Mouse (Mus musculus) hindlimb bud, embryonic 11.5 days (tissue): ENCODE results near the gene Scrn1.

Experiments used
- DNase-seq: peaks from one replicate; pipeline ENCODE4 v3.0.0-alpha.2; 2012; ENCODE audit warnings: low read depth, low spot score; ENCODE audit errors: extremely low spot score

Scrn1 gene

GRCm38 (mm10) chr6:54565665-54566545, at the start of gene Scrn1:
TSS of gene Scrn1 (minus strand) at chr6:54566489.
- DNase-seq, result no peak

DNA sequence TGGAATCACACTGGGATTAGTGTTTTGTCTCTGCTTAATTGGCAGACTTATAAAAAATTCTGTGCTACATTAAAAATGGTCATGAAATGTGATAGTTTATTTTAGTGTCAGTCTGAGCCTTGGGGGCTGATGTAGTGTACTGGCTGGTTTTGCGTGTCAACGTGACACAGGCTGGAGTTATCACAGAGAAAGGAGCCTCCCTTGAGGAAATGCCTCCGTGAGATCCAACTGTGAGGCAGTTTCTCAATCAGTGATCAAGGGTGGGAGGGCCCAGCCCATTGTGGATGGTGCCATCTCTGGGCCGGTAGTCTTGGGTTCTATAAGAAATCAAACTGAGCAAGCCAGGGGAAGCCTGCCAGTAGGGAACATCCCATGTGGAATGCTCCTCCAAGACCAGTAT, 40.0 kb upstream of the Scrn1 start:
- no peak for DNase-seq

DNA sequence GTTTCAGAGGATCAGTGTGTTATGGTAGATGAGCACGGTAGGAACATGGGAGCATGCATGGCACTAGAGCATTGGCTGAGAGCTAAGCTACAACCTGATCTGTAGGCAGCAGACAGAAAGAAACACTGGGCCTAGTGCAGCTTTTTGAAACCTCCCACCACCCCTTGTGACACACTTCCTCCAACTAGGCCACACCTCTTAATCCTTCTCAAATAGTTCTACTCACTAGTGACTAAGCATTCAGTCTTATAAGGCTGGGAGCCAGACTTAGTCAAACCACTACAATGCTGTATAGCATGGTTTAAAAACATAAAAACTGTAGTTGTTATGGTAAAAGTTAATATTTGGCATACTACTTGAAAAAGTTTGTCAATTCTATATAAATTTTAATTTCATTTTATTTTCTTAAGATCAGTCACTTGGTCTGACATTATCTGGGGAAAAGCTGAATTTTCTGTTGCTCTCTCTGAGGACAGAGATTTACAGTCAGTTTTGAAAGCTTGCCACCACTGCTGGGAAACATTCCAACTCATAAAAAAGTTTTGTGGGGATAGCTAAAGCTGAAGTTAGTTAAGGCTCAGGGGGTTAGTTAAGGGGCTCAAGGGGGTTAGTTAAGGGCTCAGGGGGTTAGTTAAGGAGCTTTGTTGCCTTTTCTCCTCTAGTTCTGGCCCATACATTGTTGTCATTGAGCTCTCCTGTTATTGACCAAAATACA, 37.9 kb upstream of the Scrn1 start:
- no peak for DNase-seq

DNA sequence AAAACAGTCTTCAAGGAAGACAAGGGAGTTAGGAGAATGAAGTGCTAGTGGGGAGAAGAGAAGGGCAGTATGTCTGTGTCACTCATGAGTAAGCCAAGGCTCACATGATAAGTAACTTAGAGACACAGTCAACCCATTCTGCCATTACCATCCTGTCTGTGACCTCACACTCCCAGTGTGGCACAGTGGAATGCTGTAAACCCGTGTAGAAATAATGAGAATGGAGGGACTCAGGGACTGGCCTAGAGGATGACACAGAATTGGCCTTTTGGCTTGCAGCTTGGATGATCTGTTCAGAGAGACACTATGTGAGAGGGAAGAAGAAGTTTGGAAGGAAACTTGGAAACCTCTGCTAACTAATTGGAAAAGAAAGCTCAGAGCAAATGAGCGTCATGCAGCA, 36.6 kb upstream of the Scrn1 start:
- no peak for DNase-seq

DNA sequence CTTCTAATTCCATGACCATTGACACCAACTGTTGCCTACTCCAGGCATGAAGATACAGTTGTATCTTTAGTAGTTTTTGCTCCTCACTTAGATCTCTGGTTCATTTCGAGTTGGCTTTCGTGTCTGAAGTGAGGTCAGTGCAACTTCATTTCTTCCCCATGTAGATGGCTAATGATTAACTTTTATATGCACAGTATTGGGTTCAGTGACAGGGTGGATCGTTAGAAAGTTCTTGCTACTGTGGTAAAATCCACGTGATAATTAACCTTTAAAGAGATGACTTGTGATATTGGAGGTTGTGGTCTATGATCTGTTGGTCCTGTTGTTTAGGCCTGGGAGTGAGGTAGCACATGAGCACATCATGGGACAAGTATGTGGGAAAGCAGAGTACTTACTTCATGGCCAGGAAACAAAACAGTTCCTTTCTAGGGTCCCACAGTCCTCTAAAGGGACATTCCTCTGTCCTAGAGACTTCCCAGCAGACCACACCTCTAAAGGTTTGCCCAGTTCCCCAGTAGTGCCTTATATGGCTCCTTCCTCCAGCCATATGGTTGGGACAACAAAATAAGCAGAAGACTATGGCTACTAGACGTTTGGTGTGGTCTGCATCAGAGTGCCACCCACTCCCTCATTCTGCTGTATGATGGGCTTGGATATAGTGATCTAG, 34.5 kb upstream of the Scrn1 start:
- no peak for DNase-seq

GRCm38 (mm10) chr6:54597711-54598110, 31.4 kb upstream of the Scrn1 start:
- no peak for DNase-seq

DNA sequence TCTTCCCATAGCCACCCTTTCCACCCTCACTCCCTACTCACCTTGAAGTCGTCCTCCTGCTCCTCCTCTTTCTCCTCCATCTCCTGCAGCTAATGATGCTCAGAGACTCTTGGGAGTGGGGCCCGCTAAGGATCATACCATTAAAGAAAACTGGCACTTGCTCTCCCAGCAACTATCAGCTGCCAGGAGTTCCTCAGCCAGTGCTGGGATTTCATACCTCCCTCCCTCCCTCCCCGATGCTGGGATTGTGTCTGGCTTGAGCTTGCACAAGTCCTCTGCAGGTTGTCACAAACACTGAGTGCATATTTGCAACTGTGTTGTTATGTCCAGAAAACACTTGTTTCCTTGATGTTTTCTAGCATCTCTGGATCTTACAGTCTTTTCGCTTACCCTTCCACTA, 30.9 kb upstream of the Scrn1 start, which contains the start of gene Fkbp14:
TSS of gene Fkbp14 (minus strand) at position 101 of the 400 bp plus-strand sequence.
- DNase-seq, result no peak

DNA sequence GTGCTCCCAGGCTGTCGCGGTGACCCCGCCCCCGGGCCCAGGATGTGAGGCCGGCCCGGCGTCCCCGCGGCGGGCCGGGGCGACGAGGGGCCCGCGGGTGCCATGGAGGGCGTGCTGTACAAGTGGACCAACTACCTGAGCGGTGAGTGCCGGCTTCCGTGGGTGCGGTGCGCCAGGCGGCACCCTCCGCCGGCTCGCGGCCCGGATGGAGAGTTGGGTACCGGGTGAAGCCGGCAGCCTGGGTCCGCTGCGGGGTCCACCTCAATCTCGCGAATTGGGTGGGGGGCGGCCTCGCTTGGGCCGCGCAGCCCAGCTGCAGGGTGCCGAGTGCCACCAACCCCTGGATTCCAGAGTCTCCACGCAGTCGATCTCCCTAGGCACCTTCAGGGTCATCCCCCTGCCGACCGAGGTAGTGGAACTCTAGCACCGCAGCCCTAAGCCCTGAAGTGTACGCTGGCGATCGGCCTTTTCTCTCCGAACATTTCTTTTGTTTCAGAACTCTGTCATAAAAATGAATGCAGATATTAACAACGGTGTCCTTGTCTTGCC, 29.1 kb upstream of the Scrn1 start:
- no peak for DNase-seq

DNA sequence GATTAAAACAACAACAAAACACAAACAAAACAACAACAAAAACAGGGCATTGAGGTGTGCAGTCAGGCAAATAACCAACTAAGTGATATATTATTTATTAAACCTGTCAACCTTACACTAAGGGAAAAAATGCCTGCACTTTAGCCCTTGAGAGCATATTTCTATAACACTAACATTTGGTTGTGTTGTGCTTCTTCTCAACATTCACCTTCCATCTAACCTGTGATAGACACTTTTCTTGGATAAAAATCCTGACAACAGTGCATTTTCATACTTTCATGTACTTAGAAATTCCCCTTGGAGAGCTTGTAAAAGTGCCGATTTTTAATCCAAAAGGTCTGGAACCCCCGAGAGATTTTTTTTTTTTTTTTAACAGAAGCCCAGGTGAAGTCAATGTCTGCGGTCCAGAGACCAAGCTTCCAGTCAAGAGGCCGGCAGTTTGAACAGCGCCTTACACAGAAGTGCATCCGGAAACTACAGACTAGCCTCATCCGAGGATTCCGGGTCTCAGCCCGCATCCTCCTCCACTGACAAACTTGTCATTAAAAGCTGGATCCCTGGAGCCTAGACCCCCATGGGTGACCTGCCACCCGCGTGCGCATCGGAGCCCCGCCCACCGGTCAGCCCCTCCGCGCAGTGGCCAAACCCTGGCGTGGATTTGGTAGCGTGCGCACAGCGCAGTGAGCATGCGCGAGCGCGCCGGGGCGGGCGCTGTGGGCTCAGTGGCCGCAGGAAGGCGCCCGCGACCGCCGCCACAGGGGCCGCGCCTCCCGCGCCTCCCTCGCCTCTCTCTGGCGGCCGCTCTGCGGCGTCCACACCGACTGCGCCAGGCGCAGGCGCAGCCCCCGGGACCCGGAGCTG, 28.4 kb upstream of the Scrn1 start, which contains the start of gene Plekha8:
TSS of gene Plekha8 (plus strand) at position 643 of the 861 bp plus-strand sequence.
- DNase-seq, result peak; percentile 69

DNA sequence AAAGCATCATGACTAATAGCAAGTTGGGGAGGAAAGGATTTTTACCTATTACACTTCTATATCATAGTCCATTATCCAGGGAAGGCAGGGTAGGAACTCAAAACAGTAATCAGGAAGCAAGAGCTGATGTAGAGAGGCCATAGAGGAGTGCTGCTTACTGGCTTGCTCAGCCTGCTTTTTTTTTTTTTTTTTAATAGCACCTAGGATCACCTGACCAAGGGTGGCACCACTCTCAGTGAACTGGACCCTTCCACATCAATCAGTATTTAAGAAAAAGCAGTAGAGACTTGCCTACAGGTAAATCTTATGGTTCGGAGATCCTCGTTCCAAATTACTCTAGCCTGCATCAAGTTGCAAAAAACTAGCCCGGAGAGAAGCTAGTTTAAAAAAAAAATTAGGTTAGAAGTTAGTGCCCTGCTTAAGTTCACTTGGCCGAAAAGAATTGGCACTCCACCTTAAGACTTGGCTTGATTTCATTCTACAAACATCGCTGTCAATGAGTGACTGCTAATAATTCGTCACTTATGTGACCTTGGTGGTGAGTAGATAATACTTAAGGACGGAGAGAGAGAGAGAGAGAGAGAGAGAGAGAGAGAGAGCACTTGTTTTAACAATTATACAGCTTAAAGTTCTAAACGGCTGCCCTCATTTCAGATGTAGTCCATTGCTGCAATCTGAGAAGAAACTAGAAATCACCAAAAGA, 27.6 kb upstream of the Scrn1 start:
- DNase-seq, result no peak

GRCm38 (mm10) chr6:54592938-54593535, 26.7 kb upstream of the Scrn1 start:
- DNase-seq, result peak; percentile 60

DNA sequence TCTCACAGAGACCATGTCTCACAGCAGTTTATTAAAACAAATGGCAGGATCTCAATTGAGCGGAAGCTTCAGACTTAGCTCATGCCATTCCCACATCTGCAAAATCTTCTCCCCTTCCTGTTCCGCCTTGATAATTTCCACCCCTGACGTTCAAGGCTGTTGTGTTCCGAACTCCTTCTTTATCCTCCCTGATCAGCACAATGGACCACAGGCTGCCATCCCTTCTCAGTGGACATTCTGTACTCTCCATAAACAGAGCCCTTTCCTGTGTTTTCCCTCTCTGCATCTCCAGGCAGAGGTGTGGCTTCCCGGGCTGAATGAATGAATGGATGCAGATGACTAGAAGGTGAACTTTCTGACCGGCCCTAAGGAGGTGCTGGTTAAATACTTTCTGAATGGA, 25.5 kb upstream of the Scrn1 start:
- no peak for DNase-seq

GRCm38 (mm10) chr6:54590691-54591090, 24.4 kb upstream of the Scrn1 start:
- no peak for DNase-seq

DNA sequence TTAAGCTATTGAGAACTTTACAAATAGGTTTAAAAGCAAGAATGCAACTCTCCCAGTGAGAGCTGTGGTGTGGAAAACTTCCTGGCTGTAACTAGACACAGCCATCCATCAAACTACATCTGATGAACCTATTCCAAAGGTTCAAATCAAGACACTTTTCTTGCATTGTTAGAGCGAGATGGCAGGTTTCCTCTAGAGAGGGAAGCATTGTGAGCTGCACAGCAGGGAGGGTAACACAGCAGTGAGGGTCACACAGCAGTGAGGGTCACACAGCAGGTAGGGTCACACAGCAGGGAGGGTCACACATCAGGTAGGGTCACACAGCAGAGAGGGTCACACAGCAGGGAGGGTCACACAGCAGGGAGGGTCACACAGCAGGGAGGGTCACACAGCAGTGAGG, 21.9 kb upstream of the Scrn1 start:
- no peak for DNase-seq

DNA sequence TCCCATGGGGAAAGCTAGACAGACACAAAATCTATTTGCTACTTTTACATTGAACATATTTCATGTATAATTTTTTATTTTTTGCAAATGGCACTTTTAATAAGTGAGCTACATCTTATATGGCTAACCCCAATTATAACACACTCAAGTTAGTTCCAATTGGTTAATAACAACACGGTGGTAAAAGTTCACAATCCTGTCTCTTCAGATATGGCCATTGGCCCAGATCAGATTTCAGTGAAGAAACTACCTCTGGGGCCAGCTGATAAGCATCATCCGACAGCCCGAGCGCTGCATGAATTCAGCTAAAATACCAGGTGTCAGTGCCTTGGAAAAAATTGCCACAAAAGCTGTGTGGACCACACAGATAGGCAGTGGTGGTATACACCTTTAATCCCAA, 21.4 kb upstream of the Scrn1 start:
- no peak for DNase-seq

GRCm38 (mm10) chr6:54586911-54587310, 20.6 kb upstream of the Scrn1 start:
- DNase-seq, result no peak

DNA sequence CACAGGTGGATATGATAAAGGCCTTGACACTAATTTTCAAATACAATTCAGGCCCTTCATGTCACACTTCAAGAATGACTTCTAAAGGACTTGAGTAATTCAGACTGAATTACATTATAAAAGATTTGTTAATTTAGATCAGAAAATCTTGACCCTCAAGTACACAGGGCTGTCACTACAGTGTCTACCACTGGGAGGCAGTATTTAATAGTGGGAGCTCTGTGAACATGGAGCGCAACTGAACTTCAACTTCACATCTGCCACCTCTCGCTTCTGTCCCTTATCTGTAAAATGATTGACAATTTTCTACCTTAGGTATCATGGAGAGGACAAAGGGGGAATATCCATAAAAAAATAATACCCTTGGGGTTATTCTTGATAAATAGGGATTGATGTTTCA, 19.9 kb upstream of the Scrn1 start:
- DNase-seq, result no peak

- DNase-seq, result no peak
These were observed 7.1 kb upstream of the Scrn1 start for GRCm38 (mm10) chr6:54573218-54573955.

DNA sequence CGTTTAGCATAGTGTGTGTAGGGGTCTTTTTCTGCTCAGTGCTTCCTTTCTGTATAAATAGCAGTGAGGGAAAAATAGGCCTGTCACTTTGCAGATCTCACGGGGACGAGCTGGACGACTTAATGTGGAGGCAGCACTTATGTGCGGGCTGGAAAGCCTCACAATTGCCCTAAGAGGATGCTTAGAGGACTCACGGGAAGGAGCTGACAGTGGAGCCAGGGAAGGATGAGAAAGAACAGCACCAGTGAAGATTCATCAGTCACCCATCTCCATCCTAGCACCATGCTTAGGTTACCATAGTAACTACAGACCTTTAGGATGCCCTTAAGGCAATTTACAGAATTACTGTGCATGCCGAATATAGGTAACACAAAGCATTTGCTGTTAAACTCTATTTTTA, 3.5 kb upstream of the Scrn1 start:
- no peak for DNase-seq
